Mouse (Mus musculus): ENCODE results near the gene BC067074. TPM values are rescaled to one million over a fixed set of nuclear protein-coding genes. Genes with fewer than 3 reads are reported as not detected.
"Not testable (repeated sequence)": the region's sequence is repeated elsewhere in the genome, so short reads cannot be mapped to it uniquely, and the experiment has no call there.

Gene BC067074
- polyA plus RNA-seq, 1 experiment from 2014 or later = 0.80 TPM

DNA sequence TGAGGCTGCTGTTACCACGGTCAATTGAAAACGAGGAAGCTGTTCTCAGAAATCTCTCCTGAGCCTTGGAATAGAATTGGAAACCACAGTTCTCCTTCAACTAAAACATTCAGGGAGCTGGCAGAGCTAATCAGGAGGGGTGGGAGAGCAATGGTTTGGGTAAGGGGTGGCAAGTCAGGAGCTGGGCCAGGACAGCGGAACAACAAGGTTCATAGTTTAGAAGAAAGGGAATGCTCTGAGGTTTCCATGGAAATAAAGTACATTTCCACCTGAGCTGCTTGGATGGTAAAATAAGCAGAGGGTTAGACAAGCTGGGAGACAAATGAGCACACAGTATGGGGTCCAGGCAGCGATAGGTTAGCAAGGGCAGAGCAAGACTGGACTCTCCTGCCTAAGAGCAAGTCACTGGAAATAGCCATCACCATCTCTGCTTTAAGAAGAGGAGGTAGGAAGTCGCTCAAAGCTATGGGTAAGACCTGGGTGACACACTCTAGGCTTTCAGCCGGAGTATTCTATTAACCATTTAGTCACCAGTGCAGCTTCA, 86.9 kb downstream of the BC067074 start:
- Histone ChIP-seq H3K4me2 (ENCODE audit: low read length) (no peak overlapping the region), H3K27ac (ENCODE audit: low read length) (no peak overlapping the region), H3K4me3 (ENCODE audit: low read depth, low read length) (no peak overlapping the region), H3K9me3 (replicated peaks; ENCODE audit: control insufficient read depth, low read length, poor library complexity, severe bottlenecking) (no peaks in the 10 kb centered on the region), H3K4me1 (ENCODE audit: control insufficient read depth, insufficient read depth, low read length) (no peaks in the 10 kb centered on the region), H3K36me3 (ENCODE audit: control insufficient read depth, insufficient read depth, low read length) (no peaks in the 10 kb centered on the region), H3K9ac (ENCODE audit: low read depth, low read length) (no peak overlapping the region), H3K27me3 (ENCODE audit: control insufficient read depth, insufficient read depth, low read depth, low read length) (no peaks in the 10 kb centered on the region)
- no peak for ATAC-seq
- 35% methylated on average over 6 of the region's 6 CpGs for WGBS

DNA sequence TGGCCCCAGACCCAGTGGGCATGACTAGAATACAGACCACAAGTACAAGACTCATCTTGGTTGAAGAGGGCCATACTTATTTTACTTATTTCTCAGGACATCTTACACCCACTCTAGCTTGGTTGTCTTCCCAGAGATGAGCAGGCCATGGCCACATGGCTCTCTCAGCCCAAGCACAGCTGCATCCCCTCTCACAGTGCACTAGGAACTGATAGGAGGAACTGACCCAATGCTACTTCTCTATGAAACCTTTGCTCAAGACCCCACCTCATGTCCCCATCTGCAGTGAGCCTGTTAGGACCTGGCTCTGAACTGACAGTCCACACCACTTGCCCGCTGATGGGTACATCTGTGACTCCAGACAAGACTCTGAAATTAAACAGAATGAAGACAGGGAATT, 88.8 kb downstream of the BC067074 start:
- ATAC-seq = no peak
- WGBS = 90% methylated on average over 1 of the region's 1 CpGs
- no peaks in the 10 kb centered on the region for H3K4me1 ChIP-seq (ENCODE audit: control insufficient read depth, insufficient read depth, low read length)

DNA sequence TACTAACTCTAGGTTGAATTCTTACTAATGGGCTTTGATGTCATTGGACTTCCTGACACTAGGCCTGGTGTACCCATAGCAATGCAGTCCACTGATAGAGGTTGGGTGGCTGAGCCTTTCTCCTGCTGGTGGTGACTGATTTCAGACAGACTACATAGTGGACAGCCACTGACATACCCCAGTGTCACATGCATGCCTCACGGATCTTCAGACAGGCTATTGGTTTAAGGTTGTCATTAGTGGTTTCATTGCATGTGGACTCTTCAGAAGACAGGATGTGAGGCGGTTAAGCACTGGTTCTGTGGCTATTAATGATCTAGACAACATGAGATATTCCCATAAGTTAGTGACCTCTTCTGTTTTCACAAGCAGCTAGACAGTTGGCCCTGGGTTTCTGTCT, 89.2 kb downstream of the BC067074 start:
- 86% methylated on average over 2 of the region's 2 CpGs for WGBS
- Histone ChIP-seq H3K36me3 (ENCODE audit: control insufficient read depth, insufficient read depth, low read length) (no peaks in the 10 kb centered on the region), H3K4me1 (ENCODE audit: control insufficient read depth, insufficient read depth, low read length) (no peaks in the 10 kb centered on the region), H3K9ac (ENCODE audit: low read depth, low read length) (no peak overlapping the region), H3K4me2 (ENCODE audit: low read length) (no peak overlapping the region), H3K27ac (ENCODE audit: low read length) (no peak overlapping the region), H3K9me3 (replicated peaks; ENCODE audit: control insufficient read depth, low read length, poor library complexity, severe bottlenecking) (no peaks in the 10 kb centered on the region), H3K4me3 (ENCODE audit: low read depth, low read length) (no peak overlapping the region), H3K27me3 (ENCODE audit: control insufficient read depth, insufficient read depth, low read depth, low read length) (no peaks in the 10 kb centered on the region)
- no peak for ATAC-seq

More for the DNA sequence above, 88.8 kb downstream of the BC067074 start:
- H3K27me3 ChIP-seq (ENCODE audit: control insufficient read depth, insufficient read depth, low read depth, low read length) = no peaks in the 10 kb centered on the region
- H3K4me2 ChIP-seq (ENCODE audit: low read length) = no peak overlapping the region
- no peak overlapping the region for H3K27ac ChIP-seq (ENCODE audit: low read length)
- H3K36me3 ChIP-seq (ENCODE audit: control insufficient read depth, insufficient read depth, low read length) = no peaks in the 10 kb centered on the region
- H3K4me3 ChIP-seq (ENCODE audit: low read depth, low read length) = no peak overlapping the region
- H3K9ac ChIP-seq (ENCODE audit: low read depth, low read length) = no peak overlapping the region
- no peaks in the 10 kb centered on the region for H3K9me3 ChIP-seq (replicated peaks; ENCODE audit: control insufficient read depth, low read length, poor library complexity, severe bottlenecking)

DNA sequence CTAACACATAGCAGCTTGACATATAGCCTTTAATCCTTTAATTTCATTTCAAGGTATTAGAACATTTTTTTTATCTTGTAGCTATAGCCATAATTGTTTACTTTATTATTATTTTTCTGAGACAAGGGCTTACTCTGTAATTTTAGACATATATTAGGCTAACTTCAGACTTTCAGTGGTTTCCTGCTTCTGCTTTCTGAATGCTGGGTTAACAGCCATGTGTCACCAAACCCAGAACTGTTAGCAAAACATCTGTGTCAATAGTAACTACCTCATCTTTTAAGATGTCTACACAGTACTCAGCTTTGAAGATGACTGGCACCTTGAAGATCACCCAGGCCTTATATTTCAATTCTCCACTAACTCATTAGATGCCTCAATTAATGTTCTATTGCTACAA, 89.8 kb downstream of the BC067074 start:
- H3K4me1 ChIP-seq (ENCODE audit: control insufficient read depth, insufficient read depth, low read length); H3K36me3 ChIP-seq (ENCODE audit: control insufficient read depth, insufficient read depth, low read length); ATAC-seq; H3K9me3 ChIP-seq (replicated peaks; ENCODE audit: control insufficient read depth, low read length, poor library complexity, severe bottlenecking); H3K9ac ChIP-seq (ENCODE audit: low read depth, low read length); H3K27ac ChIP-seq (ENCODE audit: low read length); H3K4me2 ChIP-seq (ENCODE audit: low read length); H3K4me3 ChIP-seq (ENCODE audit: low read depth, low read length); H3K27me3 ChIP-seq (ENCODE audit: control insufficient read depth, insufficient read depth, low read depth, low read length): not testable (repeated sequence)

DNA sequence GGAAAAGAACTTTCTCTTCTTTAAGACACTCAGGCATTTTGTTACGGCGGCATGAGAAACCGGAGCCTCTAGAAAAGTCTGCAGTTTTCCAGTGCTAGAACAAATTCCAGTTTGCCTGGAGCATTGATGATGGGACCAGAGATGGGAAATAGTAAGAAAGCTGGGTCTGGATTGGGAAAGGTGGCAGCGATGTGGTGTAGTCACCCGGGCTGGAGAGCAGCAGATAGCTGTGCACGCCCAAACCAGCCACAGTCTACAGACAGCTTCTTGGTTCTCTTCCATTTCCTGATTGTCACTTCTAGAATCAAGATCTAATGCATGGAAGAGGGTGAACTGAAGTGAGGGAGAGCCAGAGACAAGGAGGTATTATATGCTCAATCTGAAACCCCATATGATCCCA, 100.4 kb downstream of the BC067074 start:
- H3K36me3 ChIP-seq (ENCODE audit: control insufficient read depth, insufficient read depth, low read length) = no peaks in the 10 kb centered on the region
- no peak overlapping the region for H3K9ac ChIP-seq (ENCODE audit: low read depth, low read length)
- H3K4me1 ChIP-seq (ENCODE audit: control insufficient read depth, insufficient read depth, low read length) = no peaks in the 10 kb centered on the region
- no peak for ATAC-seq
- no peak overlapping the region for H3K4me2 ChIP-seq (ENCODE audit: low read length)
- H3K9me3 ChIP-seq (replicated peaks; ENCODE audit: control insufficient read depth, low read length, poor library complexity, severe bottlenecking) = no peaks in the 10 kb centered on the region
- H3K4me3 ChIP-seq (ENCODE audit: low read depth, low read length) = no peak overlapping the region
- 96% methylated on average over 6 of the region's 6 CpGs for WGBS
- no peaks in the 10 kb centered on the region for H3K27me3 ChIP-seq (ENCODE audit: control insufficient read depth, insufficient read depth, low read depth, low read length)
- no peak overlapping the region for H3K27ac ChIP-seq (ENCODE audit: low read length)

GRCm38 (mm10) chr13:113394591-113394990, 101.6 kb downstream of the BC067074 start:
- H3K9ac ChIP-seq (ENCODE audit: low read depth, low read length) = no peak overlapping the region
- ATAC-seq = no peak
- 88% methylated on average over 15 of the region's 15 CpGs for WGBS
- no peaks in the 10 kb centered on the region for H3K4me1 ChIP-seq (ENCODE audit: control insufficient read depth, insufficient read depth, low read length)
- H3K4me3 ChIP-seq (ENCODE audit: low read depth, low read length) = no peak overlapping the region
- H3K4me2 ChIP-seq (ENCODE audit: low read length) = no peak overlapping the region
- no peaks in the 10 kb centered on the region for H3K9me3 ChIP-seq (replicated peaks; ENCODE audit: control insufficient read depth, low read length, poor library complexity, severe bottlenecking)
- no peaks in the 10 kb centered on the region for H3K36me3 ChIP-seq (ENCODE audit: control insufficient read depth, insufficient read depth, low read length)
- no peaks in the 10 kb centered on the region for H3K27me3 ChIP-seq (ENCODE audit: control insufficient read depth, insufficient read depth, low read depth, low read length)
- no peak overlapping the region for H3K27ac ChIP-seq (ENCODE audit: low read length)

DNA sequence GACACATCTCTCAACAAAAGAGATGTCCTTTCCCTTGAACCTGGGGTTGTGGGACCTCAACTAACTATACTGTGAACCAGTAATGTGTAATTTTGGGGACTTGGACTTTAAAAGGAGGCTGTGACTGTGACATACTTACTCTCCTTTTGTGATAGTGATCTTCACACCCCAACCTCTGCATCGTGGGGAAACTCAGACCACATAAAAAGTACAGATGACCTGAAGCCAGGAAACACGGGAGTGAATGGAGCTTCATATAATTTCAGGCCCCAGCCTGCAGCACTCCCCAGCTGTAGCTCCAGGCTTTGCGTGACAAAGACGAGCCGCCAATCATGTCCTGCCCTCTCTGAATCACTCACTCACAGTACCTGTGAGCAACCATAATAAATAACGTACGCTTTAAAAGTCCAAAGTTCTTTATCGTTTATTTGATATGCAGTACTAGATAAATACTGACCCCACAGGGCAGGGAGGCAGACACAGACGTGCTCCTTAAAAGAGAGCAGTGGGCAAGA, 104.1 kb downstream of the BC067074 start:
- Histone ChIP-seq H3K36me3 (ENCODE audit: control insufficient read depth, insufficient read depth, low read length) (no peaks in the 10 kb centered on the region), H3K9me3 (replicated peaks; ENCODE audit: control insufficient read depth, low read length, poor library complexity, severe bottlenecking) (no peaks in the 10 kb centered on the region)
- 85% methylated on average over 9 of the region's 9 CpGs for WGBS

DNA sequence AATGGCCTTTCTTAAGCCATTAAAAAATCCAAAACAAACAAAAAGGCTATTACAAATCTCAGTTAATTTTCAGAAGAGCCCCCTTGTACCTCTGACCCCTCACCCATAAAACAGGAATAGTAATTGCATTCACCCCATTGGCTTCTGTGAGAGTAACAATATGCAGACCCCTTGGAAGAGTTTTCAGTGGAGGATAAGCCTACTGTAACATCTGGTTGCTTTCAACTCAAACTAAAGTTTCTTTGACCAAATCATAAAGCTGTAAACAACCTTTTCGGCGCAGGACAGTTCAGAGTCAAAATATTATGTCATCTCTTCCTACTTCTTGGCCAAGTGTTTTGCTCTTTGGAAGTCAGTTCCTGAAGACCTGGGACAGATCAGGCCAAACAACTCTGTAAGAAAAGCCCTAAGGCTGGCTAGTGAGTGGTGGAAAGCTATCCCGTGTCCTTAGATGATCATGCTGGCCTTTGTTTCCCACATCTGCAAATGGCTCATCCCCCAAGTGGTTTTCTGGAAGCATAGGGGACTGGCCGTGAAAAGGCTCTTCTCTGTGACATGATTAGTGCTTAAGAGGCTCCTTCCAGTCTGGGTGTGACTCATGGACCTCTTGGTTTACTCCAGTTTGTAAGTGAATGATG, 108.5 kb downstream of the BC067074 start:
- no peak overlapping the region for H3K9ac ChIP-seq (ENCODE audit: low read depth, low read length)
- no peak for ATAC-seq
- no peak overlapping the region for H3K4me2 ChIP-seq (ENCODE audit: low read length)
- H3K4me3 ChIP-seq (ENCODE audit: low read depth, low read length) = no peak overlapping the region
- H3K27me3 ChIP-seq (ENCODE audit: control insufficient read depth, insufficient read depth, low read depth, low read length) = no peaks in the 10 kb centered on the region
- no peaks in the 10 kb centered on the region for H3K36me3 ChIP-seq (ENCODE audit: control insufficient read depth, insufficient read depth, low read length)
- H3K9me3 ChIP-seq (replicated peaks; ENCODE audit: control insufficient read depth, low read length, poor library complexity, severe bottlenecking) = no peaks in the 10 kb centered on the region
- no peaks in the 10 kb centered on the region for H3K4me1 ChIP-seq (ENCODE audit: control insufficient read depth, insufficient read depth, low read length)
- 87% methylated on average over 4 of the region's 4 CpGs for WGBS
- no peak overlapping the region for H3K27ac ChIP-seq (ENCODE audit: low read length)

More for the DNA sequence above, 104.1 kb downstream of the BC067074 start:
- H3K9ac ChIP-seq (ENCODE audit: low read depth, low read length) = no peak overlapping the region
- no peaks in the 10 kb centered on the region for H3K4me1 ChIP-seq (ENCODE audit: control insufficient read depth, insufficient read depth, low read length)
- H3K27me3 ChIP-seq (ENCODE audit: control insufficient read depth, insufficient read depth, low read depth, low read length) = no peaks in the 10 kb centered on the region
- no peak overlapping the region for H3K4me2 ChIP-seq (ENCODE audit: low read length)
- no peak for ATAC-seq
- H3K4me3 ChIP-seq (ENCODE audit: low read depth, low read length) = no peak overlapping the region
- H3K27ac ChIP-seq (ENCODE audit: low read length) = no peak overlapping the region

- H3K9me3 ChIP-seq (replicated peaks; ENCODE audit: control insufficient read depth, low read length, poor library complexity, severe bottlenecking) = no peaks in the 10 kb centered on the region
- no peaks in the 10 kb centered on the region for H3K27me3 ChIP-seq (ENCODE audit: control insufficient read depth, insufficient read depth, low read depth, low read length)
- ATAC-seq = no peak
- H3K27ac ChIP-seq (ENCODE audit: low read length) = no peak overlapping the region
- H3K4me3 ChIP-seq (ENCODE audit: low read depth, low read length) = no peak overlapping the region
- no peaks in the 10 kb centered on the region for H3K4me1 ChIP-seq (ENCODE audit: control insufficient read depth, insufficient read depth, low read length)
- H3K4me2 ChIP-seq (ENCODE audit: low read length) = no peak overlapping the region
- WGBS = 90% methylated on average over 6 of the region's 6 CpGs
- H3K9ac ChIP-seq (ENCODE audit: low read depth, low read length) = no peak overlapping the region
- H3K36me3 ChIP-seq (ENCODE audit: control insufficient read depth, insufficient read depth, low read length) = no peaks in the 10 kb centered on the region
Observed at GRCm38 (mm10) chr13:113403706-113404105, 110.7 kb downstream of the BC067074 start.

Data from midbrain, embryonic 16.5 days (tissue).